Mouse (Mus musculus): Measurements from ENCODE around the gene Col23a1.

The Col23a1 gene

GRCm38 (mm10) chr11:51442006-51442405, 152.3 kb downstream of the Col23a1 start:
- no peak for DNase-seq

DNA sequence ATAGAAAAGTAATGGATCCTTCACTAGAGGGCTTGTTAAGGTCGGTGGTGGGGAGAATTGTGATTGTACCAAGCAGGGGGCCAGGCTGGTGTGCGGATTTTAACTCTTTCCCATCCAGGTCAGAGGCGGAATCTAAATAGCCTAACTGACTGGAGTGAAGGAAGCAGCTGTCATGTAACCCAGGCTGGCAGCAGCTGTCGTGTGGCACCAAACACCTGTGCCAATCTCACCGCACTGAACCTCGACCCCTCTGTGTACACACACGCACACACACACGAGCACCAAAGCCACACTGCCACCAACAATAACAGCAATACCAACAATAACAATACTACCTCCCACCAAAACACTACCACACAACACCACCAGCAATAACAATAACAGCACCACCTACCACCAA, 152.9 kb downstream of the Col23a1 start:
- DNase-seq: no peak

DNA sequence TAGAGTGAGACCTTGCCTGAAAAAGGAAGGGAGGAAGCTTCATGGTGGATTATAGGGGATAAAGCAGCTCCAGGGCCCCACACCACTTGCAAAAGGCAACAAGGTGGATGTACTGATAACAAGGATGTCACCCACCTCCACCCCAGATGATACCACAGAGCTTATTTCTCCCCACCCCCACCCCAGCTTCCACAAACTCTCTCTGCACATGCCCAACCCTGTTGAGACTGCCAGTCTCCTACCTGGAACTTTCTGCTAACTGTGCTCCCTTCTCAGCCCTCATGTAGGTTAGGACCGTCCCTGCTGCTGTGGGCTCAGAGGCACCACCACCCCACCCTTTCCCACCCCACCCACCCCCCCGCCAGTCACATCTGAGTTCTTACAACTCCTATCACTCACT, 154.1 kb downstream of the Col23a1 start:
- DNase-seq: no peak

- DNase-seq: no peak
These were observed 154.9 kb downstream of the Col23a1 start for GRCm38 (mm10) chr11:51444649-51445048.

DNA sequence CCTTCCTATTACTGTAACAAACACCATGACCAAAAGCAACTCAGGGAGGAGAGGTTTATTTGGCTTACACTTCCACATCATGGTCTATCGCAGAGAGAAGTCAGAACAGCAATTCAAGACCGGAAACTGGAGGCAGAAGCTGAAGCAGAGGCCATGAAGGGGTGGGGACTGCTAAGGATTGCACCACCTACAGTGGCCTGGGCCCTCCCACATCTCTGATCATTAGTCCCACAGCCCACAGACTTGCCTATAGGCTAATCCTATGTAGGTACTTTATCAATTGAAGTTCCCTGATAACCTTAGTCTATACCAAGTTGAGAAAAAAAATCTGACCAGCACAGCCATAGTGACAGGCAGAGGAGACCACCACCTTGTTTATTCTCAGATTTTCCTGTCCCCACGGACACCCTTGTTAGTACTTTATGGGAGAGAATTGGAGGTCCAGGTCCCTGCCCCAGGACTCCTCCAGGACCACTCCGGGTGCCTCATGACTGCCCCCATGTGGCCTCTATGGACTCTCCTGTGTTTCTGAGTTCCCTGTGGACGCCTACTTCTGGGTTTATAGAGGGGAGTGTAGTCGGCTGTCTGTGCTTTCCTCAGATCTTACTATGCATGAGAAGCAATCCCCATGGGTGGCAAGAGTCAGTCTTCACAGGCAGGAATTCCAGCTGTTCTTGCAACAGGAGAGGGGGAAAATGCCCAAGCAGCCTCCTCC, 157.1 kb downstream of the Col23a1 start:
- peak; percentile 6 for DNase-seq

GRCm38 (mm10) chr11:51448256-51448655, 158.5 kb downstream of the Col23a1 start:
- no peak for DNase-seq

DNA sequence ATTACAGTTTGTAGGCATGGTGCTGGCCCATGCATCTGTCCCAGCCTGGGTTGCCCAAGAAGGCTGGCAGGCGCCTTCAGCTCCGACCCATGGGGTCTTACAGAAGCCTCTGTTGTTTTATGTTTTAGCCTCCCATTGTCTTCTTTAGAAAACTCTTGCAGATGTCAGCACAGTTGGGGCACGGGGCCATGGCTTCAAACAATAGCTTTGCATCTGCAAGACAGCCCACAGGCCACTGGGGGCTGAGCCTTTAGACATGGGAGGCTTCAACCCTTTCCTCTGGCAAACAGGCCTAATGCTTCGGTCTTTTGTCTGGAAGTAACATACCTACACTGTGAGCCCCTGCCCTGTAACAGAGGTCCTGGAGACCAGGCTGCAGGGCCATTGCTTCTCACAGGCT, 159.0 kb downstream of the Col23a1 start:
- DNase-seq: no peak

DNA sequence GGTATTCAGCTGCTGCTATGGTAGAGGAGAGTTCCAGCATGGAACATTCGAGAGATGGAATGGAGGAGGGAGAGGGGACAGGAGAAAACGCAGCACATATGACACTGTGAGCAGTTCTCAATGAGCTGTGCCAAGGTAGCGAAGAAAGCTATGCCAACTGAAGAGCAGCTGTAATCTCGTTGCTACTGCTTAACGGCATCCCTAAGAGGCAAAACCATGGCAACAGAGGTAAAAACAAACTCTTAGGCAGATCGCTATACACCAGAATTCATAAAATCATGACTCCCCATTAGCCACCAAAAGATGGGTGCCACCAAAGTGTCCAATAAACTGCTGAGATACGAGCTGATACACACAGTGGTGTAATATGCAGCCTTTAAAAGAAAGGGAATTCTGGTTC, 160.2 kb downstream of the Col23a1 start:
- DNase-seq: no peak

GRCm38 (mm10) chr11:51451281-51451680, 161.6 kb downstream of the Col23a1 start:
- DNase-seq: no peak

- no peak for DNase-seq
These were observed 162.2 kb downstream of the Col23a1 start for GRCm38 (mm10) chr11:51451925-51452324.

- DNase-seq: no peak
These were observed 164.0 kb downstream of the Col23a1 start for GRCm38 (mm10) chr11:51453742-51454141.

DNA sequence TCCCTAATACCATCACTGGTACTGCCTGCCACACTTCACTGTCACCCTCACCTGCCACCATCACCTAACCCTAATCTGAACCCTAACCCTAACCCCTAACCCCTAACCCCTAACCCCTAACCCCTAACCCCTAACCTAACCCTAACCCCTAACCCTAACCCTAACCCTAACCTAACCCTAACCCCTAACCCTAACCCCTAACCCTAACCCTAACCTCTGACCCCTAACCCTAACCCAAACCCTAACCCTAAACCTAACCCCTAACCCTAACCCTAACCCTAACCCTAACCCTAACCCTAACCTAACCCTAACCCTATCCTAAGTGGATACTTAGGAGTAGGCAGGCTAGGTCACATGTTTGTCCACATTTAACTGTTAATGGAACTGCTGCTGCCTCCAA, 165.8 kb downstream of the Col23a1 start:
- no peak for DNase-seq

DNA sequence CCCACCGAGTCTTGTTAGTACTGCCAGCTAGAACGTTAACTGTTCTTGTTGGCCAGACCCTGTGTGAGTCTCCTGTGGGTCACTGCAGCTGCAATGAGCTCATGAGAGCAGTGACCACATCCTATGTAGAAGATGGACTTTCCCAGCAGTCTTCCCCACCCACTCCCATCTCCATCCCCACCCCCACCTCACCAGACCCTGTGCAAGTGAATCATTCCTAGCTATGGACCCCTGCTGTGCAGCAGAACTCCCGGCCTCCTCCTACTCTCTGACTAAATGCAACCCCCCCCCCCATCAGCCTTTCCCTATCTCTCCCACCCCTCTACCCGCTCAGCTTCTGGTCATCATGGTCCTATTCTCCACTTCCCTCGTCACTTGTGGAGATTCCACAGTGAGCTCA, 167.9 kb downstream of the Col23a1 start:
- DNase-seq: no peak

- DNase-seq: no peak
These were observed 168.9 kb downstream of the Col23a1 start for GRCm38 (mm10) chr11:51458649-51459048.

GRCm38 (mm10) chr11:51459569-51460043, 169.9 kb downstream of the Col23a1 start:
- no peak for DNase-seq

DNA sequence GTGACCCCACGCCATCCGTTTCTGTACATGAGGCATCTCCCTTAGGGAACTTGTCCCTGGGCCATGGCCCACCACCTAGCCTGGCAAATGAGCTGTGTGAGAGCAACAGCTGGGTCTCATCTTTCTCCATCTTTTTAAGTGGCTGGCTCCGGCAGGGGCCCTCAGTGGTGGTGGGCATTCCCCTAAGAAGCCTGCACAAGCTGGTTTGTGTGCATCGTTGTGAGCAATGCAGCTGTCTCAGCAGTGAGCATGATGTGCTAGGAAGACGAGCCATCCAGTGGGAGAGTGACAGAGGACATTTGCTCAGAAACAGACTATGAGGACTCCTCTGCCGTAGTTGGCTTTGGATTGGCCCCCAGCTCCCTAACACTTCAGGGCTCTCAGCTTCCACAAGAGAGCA, 179.0 kb downstream of the Col23a1 start:
- no peak for DNase-seq

GRCm38 (mm10) chr11:51469341-51469831, 179.7 kb downstream of the Col23a1 start:
- no peak for DNase-seq

DNA sequence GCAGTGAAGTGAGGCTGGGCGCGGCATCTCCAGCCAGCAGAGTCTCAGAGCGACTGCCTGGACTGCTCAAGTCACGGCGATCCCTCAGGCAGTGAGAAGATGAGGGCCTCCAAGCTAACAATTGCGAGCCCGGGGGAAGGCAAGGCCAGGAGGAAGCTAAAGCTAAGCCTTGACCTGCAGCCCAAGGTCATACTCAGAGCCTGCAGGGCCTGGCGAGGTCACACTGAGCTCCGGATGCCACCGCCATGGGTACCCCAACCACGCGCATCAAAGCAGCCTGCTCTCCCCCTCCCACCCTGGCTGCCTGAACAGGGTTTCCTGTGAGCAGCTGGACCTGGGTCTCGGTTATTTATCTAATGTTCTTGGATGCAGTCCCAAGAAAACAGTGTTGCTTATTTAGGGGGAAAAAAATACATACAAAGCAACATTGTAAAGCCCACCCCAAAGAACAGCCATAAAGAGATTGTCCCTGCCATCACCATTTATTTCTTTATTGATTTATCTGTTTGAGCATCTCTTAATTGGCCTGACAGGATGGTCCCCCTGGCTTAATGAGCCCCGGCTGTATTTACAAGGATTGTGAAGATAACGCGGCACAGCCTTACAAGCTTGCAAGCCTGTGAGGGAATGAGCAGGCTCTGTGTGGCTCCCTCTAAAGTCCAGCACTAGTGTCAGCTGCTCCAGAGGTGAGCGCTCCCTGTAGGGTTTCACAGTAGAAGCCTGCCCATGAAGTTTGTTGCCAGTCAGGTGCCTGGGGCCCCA, 180.8 kb downstream of the Col23a1 start:
- DNase-seq: no peak

DNA sequence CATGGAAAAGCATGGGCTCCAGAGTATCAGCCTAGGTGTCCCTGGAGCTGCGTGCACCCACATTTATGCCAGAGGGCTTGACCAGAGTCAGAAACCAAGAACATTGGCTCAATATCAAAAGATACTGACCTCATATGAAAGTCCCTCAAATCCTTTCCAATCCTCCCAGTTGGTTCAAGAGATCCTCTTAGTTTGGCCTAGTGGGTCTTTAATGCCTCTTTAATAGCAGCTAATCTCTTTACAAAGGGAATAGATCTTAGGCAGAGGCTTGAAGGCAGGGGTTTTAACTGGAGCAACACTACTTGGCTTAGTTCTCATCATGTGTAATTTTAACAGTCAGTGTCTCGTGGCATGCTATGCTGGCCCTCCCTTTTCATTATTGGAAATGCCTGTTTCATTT, 184.0 kb downstream of the Col23a1 start:
- DNase-seq: no peak

- no peak for DNase-seq
These were observed 186.8 kb downstream of the Col23a1 start for GRCm38 (mm10) chr11:51476543-51476942.

- DNase-seq: no peak
These were observed 187.9 kb downstream of the Col23a1 start for GRCm38 (mm10) chr11:51477571-51477970.

DNA sequence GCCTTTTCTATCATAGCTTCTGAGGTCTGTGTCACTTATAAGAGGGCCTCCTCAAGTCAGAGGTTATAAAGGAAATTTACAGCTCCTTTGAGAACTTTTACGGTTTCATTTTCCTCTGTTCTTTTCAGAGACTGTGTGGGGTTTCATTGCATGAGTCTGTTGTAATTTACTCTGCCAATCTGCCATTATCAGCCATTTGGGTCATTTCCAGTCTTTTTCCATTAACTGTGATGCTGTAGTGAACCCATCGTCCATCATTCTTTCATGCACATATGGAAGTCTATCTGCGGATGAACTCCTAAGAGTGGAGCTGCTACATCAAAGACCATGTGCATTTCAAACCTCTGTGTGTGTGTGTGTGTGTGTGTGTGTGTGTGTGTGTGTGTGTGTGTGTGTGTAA, 192.5 kb downstream of the Col23a1 start:
- no peak for DNase-seq

GRCm38 (mm10) chr11:51485051-51485521, 195.4 kb downstream of the Col23a1 start:
- DNase-seq: no peak
